Mouse (Mus musculus): ENCODE data around the gene Gm21117. TPM values are rescaled to one million over a fixed set of nuclear protein-coding genes. Genes with fewer than 3 reads are reported as not detected.

The Gm21117 gene
- not detected in 2 replicates for polyA plus RNA-seq (2012; rRNA removed)

GRCm38 (mm10) chrY:51124920-51125319, at the start of gene Gm21117:
Gene Gm21117, plus strand, starts transcription at chrY:51125220.

